Mouse (Mus musculus): ENCODE data around the gene Ski. TPM values are rescaled to one million over a fixed set of nuclear protein-coding genes. Genes with fewer than 3 reads are reported as not detected.
A peak's percentile ranks its signal among the peaks of the same experiment; 100 is the strongest.

The Ski gene
- polyA plus RNA-seq, 1 experiment from 2014 or later = 15.5 TPM

- H3K4me1 ChIP-seq (replicated peaks; ENCODE audit: insufficient read depth, low read length) = peaks cover 79% of the 10 kb centered on the region
- H3K4me3 ChIP-seq (replicated peaks; ENCODE audit: low read depth, low read length) = no peak overlapping the region
- DNase-seq (ENCODE audit: low spot score) (no peak), ATAC-seq (replicated peaks; ENCODE audit: low FRiP score, low read depth) (peak; percentile 22; the same call in 1 of the 2 replicates)
- H3K4me2 ChIP-seq (ENCODE audit: low read length) = no peak overlapping the region
- no peaks in the 10 kb centered on the region for H3K27me3 ChIP-seq (ENCODE audit: insufficient read depth, low read length)
- no peak for TF ChIP-seq CTCF (IDR thresholded peaks at IDR 0.05; ENCODE audit: low read depth)
- no peak overlapping the region for H3K9ac ChIP-seq (ENCODE audit: low read depth, low read length)
- H3K9me3 ChIP-seq (replicated peaks; ENCODE audit: low read length) = no peaks in the 10 kb centered on the region
- H3K36me3 ChIP-seq (ENCODE audit: insufficient read depth, low read length) = peaks cover 4% of the 10 kb centered on the region; the same call in 1 of the 2 replicates
- H3K27ac ChIP-seq = peak overlapping the region; percentile 65; the same call in 1 of the 2 replicates
- WGBS = 18% methylated on average over 8 of the region's 8 CpGs
These were observed 34.1 kb downstream of the Ski start for GRCm38 (mm10) chr4:155188341-155188740.

DNA sequence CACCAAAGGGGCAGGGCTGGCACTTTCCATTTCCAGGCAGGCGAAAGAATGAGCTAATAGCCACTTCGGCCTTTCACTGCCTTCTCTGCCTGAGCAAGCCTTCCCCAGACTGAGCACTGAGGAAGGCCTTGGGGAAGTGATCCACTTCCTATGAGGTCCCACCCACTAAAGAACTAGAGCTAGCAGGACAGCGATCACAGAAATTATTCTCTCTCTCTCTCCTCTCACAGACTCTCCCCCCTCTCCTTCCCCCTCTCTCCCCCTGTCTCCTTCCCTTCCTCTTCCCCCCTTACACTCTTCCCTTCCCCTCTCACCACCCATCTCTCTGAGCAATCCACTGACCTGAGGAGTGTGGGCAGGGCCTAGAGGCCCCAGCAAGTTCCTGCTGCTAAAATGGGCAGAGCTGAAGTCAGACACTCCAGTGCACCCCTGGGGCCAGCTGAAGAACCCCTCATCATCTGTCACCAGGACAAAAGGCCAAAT is 35.2 kb downstream of the Ski start:
- Histone ChIP-seq H3K27ac (peak overlapping the region; percentile 65), H3K4me3 (replicated peaks; ENCODE audit: low read depth, low read length) (no peak overlapping the region), H3K4me2 (ENCODE audit: low read length) (no peak overlapping the region), H3K4me1 (replicated peaks; ENCODE audit: insufficient read depth, low read length) (peaks cover 84% of the 10 kb centered on the region), H3K36me3 (ENCODE audit: insufficient read depth, low read length) (no peaks in the 10 kb centered on the region), H3K9me3 (replicated peaks; ENCODE audit: low read length) (no peaks in the 10 kb centered on the region), H3K9ac (ENCODE audit: low read depth, low read length) (no peak overlapping the region), H3K27me3 (ENCODE audit: insufficient read depth, low read length) (no peaks in the 10 kb centered on the region)
- ATAC-seq (replicated peaks; ENCODE audit: low FRiP score, low read depth) = no peak
- WGBS = 39% methylated on average over 3 of the region's 3 CpGs
- no peak for TF ChIP-seq CTCF (IDR thresholded peaks at IDR 0.05; ENCODE audit: low read depth)
- DNase-seq (ENCODE audit: low spot score) = peak; percentile 68

GRCm38 (mm10) chr4:155185845-155186244 is 36.5 kb downstream of the Ski start:
- no peak for ATAC-seq (replicated peaks; ENCODE audit: low FRiP score, low read depth)
- WGBS = 79% methylated on average over 9 of the region's 9 CpGs
- no peak overlapping the region for H3K4me3 ChIP-seq (replicated peaks; ENCODE audit: low read depth, low read length)
- H3K4me2 ChIP-seq (ENCODE audit: low read length) = no peak overlapping the region
- no peaks in the 10 kb centered on the region for H3K36me3 ChIP-seq (ENCODE audit: insufficient read depth, low read length)
- no peak overlapping the region for H3K9ac ChIP-seq (ENCODE audit: low read depth, low read length)
- peaks cover 74% of the 10 kb centered on the region for H3K4me1 ChIP-seq (replicated peaks; ENCODE audit: insufficient read depth, low read length)
- H3K27me3 ChIP-seq (ENCODE audit: insufficient read depth, low read length) = no peaks in the 10 kb centered on the region
- no peak for TF ChIP-seq CTCF (IDR thresholded peaks at IDR 0.05; ENCODE audit: low read depth)
- H3K9me3 ChIP-seq (replicated peaks; ENCODE audit: low read length) = no peaks in the 10 kb centered on the region
- DNase-seq (ENCODE audit: low spot score) = no peak
- no peak overlapping the region for H3K27ac ChIP-seq

DNA sequence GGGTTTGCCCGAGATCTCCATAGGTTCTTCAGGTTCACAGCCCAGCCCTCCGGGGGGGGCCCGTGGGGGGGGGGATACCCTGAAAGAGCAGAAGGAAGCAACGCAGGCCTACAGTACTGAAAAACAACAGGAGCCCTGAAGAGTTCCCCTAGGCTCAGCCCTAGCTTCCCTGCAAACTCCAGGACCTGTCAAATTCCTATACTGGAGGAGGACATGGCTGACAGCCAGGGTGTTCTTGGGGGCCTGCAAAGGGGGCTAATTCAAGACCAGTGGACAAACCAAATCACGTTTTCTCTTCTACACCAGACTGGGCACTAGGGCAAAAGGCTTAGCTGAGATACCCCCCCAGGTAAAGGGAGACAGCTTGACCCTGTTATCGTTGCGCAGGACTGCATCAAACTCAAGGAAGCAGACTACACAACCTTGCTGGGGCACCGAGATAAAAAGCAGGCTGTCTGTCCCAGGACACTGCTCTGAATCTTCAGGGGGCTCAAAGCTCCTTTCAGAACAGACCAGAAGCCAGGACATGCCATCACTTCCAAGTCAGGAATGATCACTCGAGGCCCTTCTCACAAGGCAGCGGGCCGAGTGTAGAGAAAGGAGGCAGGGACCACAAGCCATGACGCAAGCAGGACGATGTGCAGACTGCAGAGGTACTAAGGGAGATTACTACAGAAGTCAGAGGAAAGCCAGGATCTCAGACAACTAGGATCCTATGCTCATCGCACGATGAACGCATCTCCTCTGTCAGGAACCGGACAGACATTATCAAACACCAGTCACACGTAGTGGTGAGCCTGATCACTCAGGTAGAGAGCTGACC is 37.9 kb downstream of the Ski start:
- H3K4me3 ChIP-seq (replicated peaks; ENCODE audit: low read depth, low read length) = no peak overlapping the region
- DNase-seq (ENCODE audit: low spot score) = no peak
- H3K27me3 ChIP-seq (ENCODE audit: insufficient read depth, low read length) = no peaks in the 10 kb centered on the region
- no peak for TF ChIP-seq CTCF (IDR thresholded peaks at IDR 0.05; ENCODE audit: low read depth)
- 0 out of 2 replicates have a peak overlapping the region, but pooled peaks have one; percentile 18 for H3K9ac ChIP-seq (ENCODE audit: low read depth, low read length)
- no peaks in the 10 kb centered on the region for H3K9me3 ChIP-seq (replicated peaks; ENCODE audit: low read length)
- no peak for ATAC-seq (replicated peaks; ENCODE audit: low FRiP score, low read depth)
- no peaks in the 10 kb centered on the region for H3K36me3 ChIP-seq (ENCODE audit: insufficient read depth, low read length)
- H3K4me2 ChIP-seq (ENCODE audit: low read length) = no peak overlapping the region
- WGBS = 66% methylated on average over 18 of the region's 18 CpGs
- peak overlapping the region; percentile 47 for H3K27ac ChIP-seq
- H3K4me1 ChIP-seq (replicated peaks; ENCODE audit: insufficient read depth, low read length) = peaks cover 63% of the 10 kb centered on the region

- no peak for TF ChIP-seq CTCF (IDR thresholded peaks at IDR 0.05; ENCODE audit: low read depth)
- DNase-seq (ENCODE audit: low spot score) (no peak), ATAC-seq (replicated peaks; ENCODE audit: low FRiP score, low read depth) (no peak)
- Histone ChIP-seq H3K9me3 (replicated peaks; ENCODE audit: low read length) (no peaks in the 10 kb centered on the region), H3K27me3 (ENCODE audit: insufficient read depth, low read length) (no peaks in the 10 kb centered on the region), H3K9ac (ENCODE audit: low read depth, low read length) (no peak overlapping the region), H3K36me3 (ENCODE audit: insufficient read depth, low read length) (no peaks in the 10 kb centered on the region), H3K4me3 (replicated peaks; ENCODE audit: low read depth, low read length) (no peak overlapping the region), H3K27ac (no peak overlapping the region), H3K4me1 (replicated peaks; ENCODE audit: insufficient read depth, low read length) (peaks cover 63% of the 10 kb centered on the region), H3K4me2 (ENCODE audit: low read length) (no peak overlapping the region)
- WGBS = 68% methylated on average over 7 of the region's 7 CpGs
These were observed 39.2 kb downstream of the Ski start for GRCm38 (mm10) chr4:155183201-155183600.

DNA sequence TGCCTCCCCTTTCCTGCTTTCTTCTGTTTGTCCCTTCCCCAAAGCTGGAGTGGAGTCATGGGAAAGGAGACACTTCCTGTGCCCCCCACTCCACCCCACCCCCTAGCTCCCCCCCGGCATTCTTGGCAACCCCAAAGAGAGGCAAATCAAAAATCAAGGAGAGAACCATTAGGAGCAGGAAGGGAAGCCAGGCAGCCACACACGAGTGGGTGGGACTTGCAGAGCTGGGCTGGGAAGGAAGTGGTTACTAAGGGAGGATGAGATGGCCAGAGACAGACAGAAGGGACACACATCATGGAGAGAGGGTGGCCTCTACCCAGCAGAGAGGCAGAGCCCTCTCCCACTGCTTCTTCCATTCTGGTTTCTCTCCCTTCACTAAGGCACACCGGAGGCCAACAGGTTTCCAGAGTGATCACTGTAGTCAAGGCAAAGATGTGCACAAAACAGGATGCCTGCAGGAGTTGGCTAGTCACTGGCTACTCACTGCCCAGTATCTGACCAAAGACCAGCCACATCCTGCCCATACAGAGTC is 43.3 kb downstream of the Ski start:
- no peak for TF ChIP-seq CTCF (IDR thresholded peaks at IDR 0.05; ENCODE audit: low read depth)
- H3K9me3 ChIP-seq (replicated peaks; ENCODE audit: low read length) = no peaks in the 10 kb centered on the region
- WGBS = 27% methylated on average over 3 of the region's 3 CpGs
- peaks cover 66% of the 10 kb centered on the region for H3K4me1 ChIP-seq (replicated peaks; ENCODE audit: insufficient read depth, low read length)
- no peak overlapping the region for H3K4me3 ChIP-seq (replicated peaks; ENCODE audit: low read depth, low read length)
- no peaks in the 10 kb centered on the region for H3K27me3 ChIP-seq (ENCODE audit: insufficient read depth, low read length)
- peak overlapping the region; percentile 92 for H3K27ac ChIP-seq
- H3K9ac ChIP-seq (ENCODE audit: low read depth, low read length) = 0 out of 2 replicates have a peak overlapping the region, but pooled peaks have one; percentile 9
- ATAC-seq (replicated peaks; ENCODE audit: low FRiP score, low read depth) (no peak), DNase-seq (ENCODE audit: low spot score) (peak; percentile 84)
- peak overlapping the region; percentile 23 for H3K4me2 ChIP-seq (ENCODE audit: low read length)
- no peaks in the 10 kb centered on the region for H3K36me3 ChIP-seq (ENCODE audit: insufficient read depth, low read length)
